Mouse (Mus musculus) gastrocnemius, adult 2 months (tissue): Measurements from ENCODE around the gene Gp1ba. TPM values are rescaled to one million over a fixed set of nuclear protein-coding genes. Genes with fewer than 3 reads are reported as not detected.
A peak's percentile ranks its signal among the peaks of the same experiment; 100 is the strongest.

Experiments
- DNase-seq: peaks from one replicate; pipeline ENCODE4 v3.0.0; 2022
- H3K27ac ChIP-seq: fragments of 200-600 bp; 2 replicates; pipeline ENCODE4 v1.8.1; 2022; ENCODE audit warnings: mild to moderate bottlenecking
- H3K4me3 ChIP-seq: fragments of 200-600 bp; 2 replicates; pipeline ENCODE4 v1.8.1; 2022; ENCODE audit warnings: mild to moderate bottlenecking, moderate library complexity
- CTCF ChIP-seq: fragments of 200-600 bp; IDR thresholded peaks from 2 replicates; pipeline ENCODE4 v1.8.1; 2022; ENCODE audit warnings: antibody characterized with exemption, mild to moderate bottlenecking, moderate library complexity
- intact Hi-C: fragments of 180-260 bp; cut with DNase I; formaldehyde crosslinking; loops from one replicate; pipeline ENCODE4 v1.15.1; 2025
- total RNA-seq, 2 experiments: library from RNA; stranded (reverse); gene quantifications; 2 replicates each; pipeline ENCODE4 v1.2.3; 2021

The Gp1ba gene
- total RNA-seq, 2 experiments from 2014 or later = not detected

GRCm38 (mm10) chr11:70668771-70669505 lies 30.0 kb downstream of the Gp1ba start, which contains the start of gene Spag7:
Gene Spag7, minus strand, starts transcription at chr11:70669416.
- H3K4me3 ChIP-seq = peak within 1 kb of the TSS; percentile 75
- TF ChIP-seq CTCF = no peak
- DNase-seq = peak; percentile 97
- intact Hi-C loops = loop anchor here (2.0 kb wide), 1 partner anchor 14 kb away; the partner anchor contains the start of gene Pfn1
- H3K27ac ChIP-seq = peak within 1 kb of the TSS; percentile 99

- TF ChIP-seq CTCF = peak; percentile 73
- intact Hi-C loops = loop anchor here (2.0 kb wide), 1 partner anchor 15 kb away; the partner anchor contains the start of gene Pfn1
- Histone ChIP-seq H3K4me3 (peak overlapping the region; percentile 75), H3K27ac (peak overlapping the region; percentile 99)
- peak; percentile 77 for DNase-seq
These were observed 30.8 kb downstream of the Gp1ba start for GRCm38 (mm10) chr11:70669582-70670345.

GRCm38 (mm10) chr11:70670483-70670882 lies 31.6 kb downstream of the Gp1ba start:
- no peak for TF ChIP-seq CTCF
- Histone ChIP-seq H3K4me3 (peak overlapping the region; percentile 75), H3K27ac (peak overlapping the region; percentile 99)
- DNase-seq = peak; percentile 39
- intact Hi-C loops = no loop called here

- TF ChIP-seq CTCF = no peak
- intact Hi-C loops = no loop called here
- H3K27ac ChIP-seq = no peak overlapping the region
- H3K4me3 ChIP-seq = no peak overlapping the region
- DNase-seq = peak; percentile 25
These were observed 32.6 kb downstream of the Gp1ba start for GRCm38 (mm10) chr11:70671333-70672047.

- Histone ChIP-seq H3K27ac (no peak overlapping the region), H3K4me3 (no peak overlapping the region)
- intact Hi-C loops = no loop called here
- DNase-seq = peak; percentile 13
- TF ChIP-seq CTCF = no peak
These were observed 35.1 kb downstream of the Gp1ba start for GRCm38 (mm10) chr11:70674014-70674413.

- intact Hi-C loops = no loop called here
- no peak overlapping the region for H3K27ac ChIP-seq
- peak; percentile 25 for DNase-seq
- no peak for TF ChIP-seq CTCF
- no peak overlapping the region for H3K4me3 ChIP-seq
These were observed 35.6 kb downstream of the Gp1ba start for GRCm38 (mm10) chr11:70674501-70674900.

GRCm38 (mm10) chr11:70678092-70678491 lies 39.2 kb downstream of the Gp1ba start:
- no peak overlapping the region for H3K4me3 ChIP-seq
- no peak for TF ChIP-seq CTCF
- no peak for DNase-seq
- H3K27ac ChIP-seq = no peak overlapping the region
- intact Hi-C loops = no loop called here

- intact Hi-C loops = no loop called here
- H3K27ac ChIP-seq = no peak overlapping the region
- no peak for TF ChIP-seq CTCF
- DNase-seq = no peak
- H3K4me3 ChIP-seq = no peak overlapping the region
These were observed 39.7 kb downstream of the Gp1ba start for GRCm38 (mm10) chr11:70678576-70678975.

- DNase-seq = peak; percentile 17
- intact Hi-C loops = no loop called here
- H3K4me3 ChIP-seq = no peak overlapping the region
- TF ChIP-seq CTCF = no peak
- no peak overlapping the region for H3K27ac ChIP-seq
These were observed 40.4 kb downstream of the Gp1ba start for GRCm38 (mm10) chr11:70679361-70679760.

- intact Hi-C loops = no loop called here
- TF ChIP-seq CTCF = no peak
- Histone ChIP-seq H3K27ac (no peak overlapping the region), H3K4me3 (no peak overlapping the region)
- peak; percentile 25 for DNase-seq
These were observed 41.0 kb downstream of the Gp1ba start for GRCm38 (mm10) chr11:70679894-70680293.

- intact Hi-C loops = no loop called here
- Histone ChIP-seq H3K27ac (no peak overlapping the region), H3K4me3 (no peak overlapping the region)
- no peak for DNase-seq
- TF ChIP-seq CTCF = no peak
These were observed 42.2 kb downstream of the Gp1ba start for GRCm38 (mm10) chr11:70681170-70681569.

GRCm38 (mm10) chr11:70681897-70682581 lies 43.1 kb downstream of the Gp1ba start:
- no peak overlapping the region for H3K27ac ChIP-seq
- TF ChIP-seq CTCF = peak; percentile 45
- intact Hi-C loops = loop anchor here (2.0 kb wide), 1 partner anchor 73 kb away; no protein-coding TSS in a partner anchor

More at GRCm38 (mm10) chr11:70681897-70682581, 43.1 kb downstream of the Gp1ba start:
- no peak overlapping the region for H3K4me3 ChIP-seq
- no peak for DNase-seq
